23 mouse cellular contexts compared by ENCODE assay signal in the genomic region with DNA sequence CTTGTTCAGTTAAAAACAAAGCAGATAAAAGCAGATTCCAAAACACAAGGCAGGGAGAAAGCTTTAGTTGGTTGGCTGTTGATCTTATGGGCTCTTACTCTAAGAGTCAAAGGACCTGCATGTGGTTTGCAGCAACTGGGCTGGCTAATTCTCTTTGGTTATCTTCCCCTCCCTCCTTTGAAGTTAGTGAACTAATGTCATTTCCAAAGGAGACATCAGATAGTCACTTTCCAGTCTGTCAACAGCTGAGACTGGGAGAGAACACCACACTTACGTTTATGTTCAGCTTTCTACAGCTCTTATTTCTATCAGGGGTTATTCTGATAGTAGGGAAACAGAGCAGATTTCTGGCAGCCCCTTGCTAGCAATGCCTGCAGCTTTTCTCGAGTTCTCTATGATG.
"Had no signal": no experiment of that assay in that cellular context is flagged by ENCODE, and none has a peak within 500 bp of the region (broad histone marks: within the 10 kb centered on the region; RNA-seq: fewer than 3 reads in every experiment).

No protein-coding gene starts in this region.

- ATAC-seq: liver, embryonic 12.5 days; midbrain, embryonic 15.5 days had no signal

- H3K9me3 ChIP-seq: limb, embryonic 10.5 days; limb, embryonic 13.5 days; liver, embryonic 12.5 days; liver, embryonic 15.5 days; midbrain, embryonic 12.5 days; midbrain, embryonic 15.5 days; neural tube, embryonic 12.5 days; neural tube, embryonic 15.5 days had no signal

- H3K4me3 ChIP-seq: layer of hippocampus, adult 2 months; limb, embryonic 10.5 days; limb, embryonic 13.5 days; liver, embryonic 12.5 days; liver, embryonic 15.5 days; midbrain, embryonic 12.5 days; midbrain, embryonic 15.5 days; neural tube, embryonic 12.5 days; neural tube, embryonic 15.5 days had no signal

- H3K27ac ChIP-seq: kidney, postnatal 0 days; layer of hippocampus, adult 2 months; limb, embryonic 10.5 days; limb, embryonic 13.5 days; liver, embryonic 12.5 days; liver, embryonic 15.5 days; macrophage; midbrain, embryonic 12.5 days; midbrain, embryonic 15.5 days; neural tube, embryonic 12.5 days; neural tube, embryonic 15.5 days; stomach, postnatal 0 days had no signal

- DNase-seq: kidney, postnatal 25 days; layer of hippocampus, adult 9-11 months; liver; lung, adult 18-20 months; lung, postnatal 14 days; right cerebral cortex, adult 18-20 months; right cerebral cortex, postnatal 14 days; right cerebral cortex, postnatal 4 days; thymus, adult 2 months; thymus, postnatal 14 days; thymus, postnatal 4 days had no signal

- H3K4me2 ChIP-seq: limb, embryonic 13.5 days; liver, embryonic 12.5 days; liver, embryonic 15.5 days; midbrain, embryonic 12.5 days; midbrain, embryonic 15.5 days; neural tube, embryonic 12.5 days; neural tube, embryonic 15.5 days had no signal

- H3K36me3 ChIP-seq: limb, embryonic 10.5 days; limb, embryonic 13.5 days; liver, embryonic 12.5 days; liver, embryonic 15.5 days; midbrain, embryonic 12.5 days; midbrain, embryonic 15.5 days; neural tube, embryonic 12.5 days; neural tube, embryonic 15.5 days had no signal

- H3K9ac ChIP-seq: limb, embryonic 13.5 days; liver, embryonic 12.5 days; liver, embryonic 15.5 days; midbrain, embryonic 12.5 days; midbrain, embryonic 15.5 days; neural tube, embryonic 12.5 days; neural tube, embryonic 15.5 days had no signal

- H3K4me1 ChIP-seq: limb, embryonic 10.5 days; limb, embryonic 13.5 days; liver, embryonic 12.5 days; liver, embryonic 15.5 days; midbrain, embryonic 12.5 days; midbrain, embryonic 15.5 days; neural tube, embryonic 12.5 days; neural tube, embryonic 15.5 days had no signal

- H3K27me3 ChIP-seq: limb, embryonic 13.5 days; liver, embryonic 12.5 days; liver, embryonic 15.5 days; midbrain, embryonic 12.5 days; midbrain, embryonic 15.5 days; neural tube, embryonic 12.5 days; neural tube, embryonic 15.5 days had no signal
